ENCODE assay signal across 8 mouse cellular contexts in the genomic region with DNA sequence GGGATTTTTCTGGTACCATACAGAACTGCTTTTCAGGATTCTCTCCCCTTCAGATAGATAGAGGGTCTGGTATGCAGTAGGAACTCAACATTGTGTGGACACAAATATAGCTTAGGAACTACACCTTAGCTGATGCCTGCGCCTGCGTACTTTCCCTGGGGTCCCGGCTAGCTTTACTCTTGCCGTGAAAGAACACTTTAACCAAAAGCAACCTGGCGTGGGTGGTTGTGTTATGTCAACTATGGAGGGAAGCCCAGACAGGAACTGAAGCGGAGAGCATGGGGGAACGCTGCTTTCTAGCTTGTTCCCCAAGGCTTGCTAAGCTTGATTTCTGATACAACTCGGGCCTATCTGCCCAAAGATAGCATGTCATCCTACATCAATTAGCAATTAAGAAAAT. TPM values are rescaled to one million over a fixed set of nuclear protein-coding genes. Genes with fewer than 3 reads are reported as not detected.
DNase-seq lines count a peak whose midpoint lies in the region; ATAC-seq and TF ChIP-seq lines count a peak whose summit lies in the region.

No protein-coding gene starts in this region.

- DNase-seq in gastrocnemius, adult 2 months, result peak; percentile 27
- no peak for DNase-seq in gastrocnemius, postnatal 14 days
- peak; percentile 40 for DNase-seq in right cerebral cortex, postnatal 14 days
- no peak for DNase-seq in right cerebral cortex, adult 18-20 months
- DNase-seq in telencephalon, adult 2 months (ENCODE audit: low read depth, low spot score), result peak; percentile 85
- no peak for DNase-seq in natural killer cell, adult 2 months (ENCODE audit: low spot score in 2 of 2)
- DNase-seq in adrenal gland, postnatal 14 days, result no peak

- intact Hi-C loops in gastrocnemius, adult 2 months (cut with DNase I), result loop anchor here (5.0 to 10.0 kb wide), 2 partner anchors 73 to 196 kb away; no protein-coding TSS in a partner anchor
- intact Hi-C loops in gastrocnemius, postnatal 14 days (cut with DNase I; ENCODE audit: low total_unique reads), result loop anchor here (2.0 kb wide), 1 partner anchor 141 kb away; no protein-coding TSS in a partner anchor

- 0 out of 2 replicates have a peak overlapping the region, but pooled peaks have one; percentile 83 for H3K27ac ChIP-seq in gastrocnemius, adult 2 months
- peak overlapping the region; percentile 25 for H3K27ac ChIP-seq in liver, embryonic 12.5 days

- 73% methylated on average over 8 of the region's 8 CpGs for WGBS in liver, embryonic 12.5 days (ENCODE audit: insufficient replicate concordance)

- no peak for ATAC-seq in liver, embryonic 12.5 days

- no peaks in the 10 kb centered on the region for H3K27me3 ChIP-seq in liver, embryonic 12.5 days (replicated peaks)

- H3K9ac ChIP-seq in liver, embryonic 12.5 days, result no peak overlapping the region

- peak overlapping the region; percentile 85 for H3K4me3 ChIP-seq in gastrocnemius, adult 2 months
- peak overlapping the region; percentile 67 for H3K4me3 ChIP-seq in liver, embryonic 12.5 days

- H3K4me2 ChIP-seq in liver, embryonic 12.5 days, result peak overlapping the region; percentile 86

- peaks cover 51% of the 10 kb centered on the region for H3K4me1 ChIP-seq in liver, embryonic 12.5 days

- H3K9me3 ChIP-seq in liver, embryonic 12.5 days (replicated peaks), result no peaks in the 10 kb centered on the region

- no peaks in the 10 kb centered on the region for H3K36me3 ChIP-seq in liver, embryonic 12.5 days

- no peak for TF ChIP-seq CTCF in gastrocnemius, adult 2 months (IDR thresholded peaks at IDR 0.05)

RNA-seq across cellular contexts. Expression of gene Yy1, which starts 34.5 kb away (rescaled TPM):
- total RNA-seq in gastrocnemius, adult 2 months (2021), result 10 to 100 TPM; 33.4 to 35.6 TPM
- total RNA-seq in gastrocnemius, postnatal 14 days (2021), result 10 to 100 TPM; 24.2 to 24.8 TPM
- polyA plus RNA-seq in liver, embryonic 12.5 days (2016; fragmentation: Nextera tagmentation; extraction: Ambion mirVana), result 13.1 and 14.6 TPM in 2 replicates
- total RNA-seq in adrenal gland, postnatal 14 days (2021), result 74.2 and 77.6 TPM in 2 replicates

RNA-seq across cellular contexts. Expression of gene Degs2, which starts 56.2 kb away (rescaled TPM):
- total RNA-seq in gastrocnemius, adult 2 months (2021), result not detected
- under 1 TPM in 1 of 2 experiments, not detected in 1; 0.51 TPM for total RNA-seq in gastrocnemius, postnatal 14 days (2021)
- 0.15 and 0.42 TPM in 2 replicates for polyA plus RNA-seq in liver, embryonic 12.5 days (2016; fragmentation: Nextera tagmentation; extraction: Ambion mirVana)
- not detected in 2 replicates for total RNA-seq in adrenal gland, postnatal 14 days (2021)

Comparison
In these comparisons a context has a peak if more than half of its experiments do, and no peak if none do; other contexts are left out.
1. DNase-seq: peak in gastrocnemius, adult 2 months (single experiment), right cerebral cortex, postnatal 14 days (single experiment) and telencephalon, adult 2 months (single experiment); none in gastrocnemius, postnatal 14 days (single experiment), right cerebral cortex, adult 18-20 months (single experiment), natural killer cell, adult 2 months (0 of 2) and adrenal gland, postnatal 14 days (single experiment).